Mouse (Mus musculus) lung, postnatal 14 days (tissue): ENCODE measurements around the gene Crybb1.

Experiments used
- DNase-seq: peaks from one replicate; pipeline ENCODE4 v3.0.0; 2021

Crybb1 gene

GRCm38 (mm10) chr5:112287652-112288051 is 32.0 kb downstream of the Crybb1 start:
- no peak for DNase-seq

GRCm38 (mm10) chr5:112288193-112289141 is 32.9 kb downstream of the Crybb1 start:
- DNase-seq: peak; percentile 56

DNA sequence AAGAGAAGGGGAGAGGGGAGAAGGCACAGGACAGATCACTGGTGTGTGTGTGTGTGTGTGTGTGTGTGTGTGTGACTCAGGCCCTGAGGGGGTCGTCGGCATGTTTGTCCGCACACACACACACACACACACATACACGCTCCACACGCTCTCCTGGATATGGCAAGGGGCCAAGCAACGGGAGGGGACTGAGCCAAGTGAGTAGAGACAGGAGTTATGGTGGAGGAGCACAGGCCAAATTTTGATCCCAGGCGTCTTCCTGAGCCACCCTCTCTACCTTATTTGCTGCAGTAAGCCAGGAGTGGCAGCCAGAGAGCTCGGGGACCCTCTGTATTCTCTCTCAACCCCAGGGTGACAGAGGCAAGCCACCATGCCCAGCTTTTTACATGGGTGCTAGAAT is 33.6 kb downstream of the Crybb1 start:
- peak; percentile 47 for DNase-seq

- peak; percentile 51 for DNase-seq
Measured at GRCm38 (mm10) chr5:112289819-112290535, 34.4 kb downstream of the Crybb1 start.

- no peak for DNase-seq
Measured at GRCm38 (mm10) chr5:112290536-112290880, 34.9 kb downstream of the Crybb1 start.

DNA sequence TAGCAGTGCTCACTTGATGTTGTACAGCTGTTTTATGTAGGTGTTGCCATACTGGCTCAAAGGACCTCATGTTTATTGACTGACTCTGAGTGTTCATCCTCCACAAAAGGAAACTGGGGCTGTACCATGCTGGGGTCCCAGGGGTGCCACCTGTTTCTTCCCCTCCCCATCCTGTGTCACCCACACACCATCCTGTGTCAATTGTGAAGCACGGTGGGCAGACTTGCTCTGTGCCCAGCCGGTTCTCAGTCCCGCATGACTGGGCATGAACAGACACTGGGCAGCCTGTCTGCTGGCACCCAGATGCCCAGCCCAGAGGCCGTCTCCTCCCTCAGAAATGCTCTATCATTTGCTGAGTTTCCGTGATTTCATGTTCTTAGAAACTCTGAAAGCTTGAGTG is 36.3 kb downstream of the Crybb1 start:
- no peak for DNase-seq

DNA sequence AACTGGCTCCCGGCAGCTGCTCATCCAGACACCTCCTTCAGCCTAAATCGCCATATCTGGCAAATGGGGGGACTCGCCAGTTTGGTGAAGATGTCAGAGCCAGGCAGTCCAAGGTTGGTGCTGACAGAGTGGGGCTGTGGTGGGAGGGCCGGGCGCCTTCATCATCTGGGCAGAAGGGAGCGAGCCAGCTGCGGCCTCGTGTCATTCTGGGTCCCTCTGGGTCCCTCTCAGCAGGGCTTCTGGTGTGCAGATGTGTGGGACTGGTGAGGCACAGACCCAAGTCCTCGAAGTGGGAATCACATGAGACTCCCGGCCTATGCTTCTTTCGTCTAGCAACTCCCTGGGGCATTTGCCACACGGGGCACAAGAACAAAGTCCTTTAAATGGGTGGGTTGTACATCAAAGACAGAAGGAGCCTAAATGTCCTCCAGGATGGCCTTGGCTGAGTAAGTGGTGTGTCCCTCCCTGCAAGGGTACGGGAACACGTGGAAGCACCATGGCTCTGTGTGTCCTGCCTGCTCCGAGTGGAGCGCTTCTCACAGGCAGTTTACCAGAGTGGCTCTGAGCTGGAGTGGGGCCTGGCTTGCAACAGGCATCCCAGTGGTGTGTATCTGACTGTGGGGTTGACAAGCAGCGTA is 36.8 kb downstream of the Crybb1 start:
- no peak for DNase-seq

DNA sequence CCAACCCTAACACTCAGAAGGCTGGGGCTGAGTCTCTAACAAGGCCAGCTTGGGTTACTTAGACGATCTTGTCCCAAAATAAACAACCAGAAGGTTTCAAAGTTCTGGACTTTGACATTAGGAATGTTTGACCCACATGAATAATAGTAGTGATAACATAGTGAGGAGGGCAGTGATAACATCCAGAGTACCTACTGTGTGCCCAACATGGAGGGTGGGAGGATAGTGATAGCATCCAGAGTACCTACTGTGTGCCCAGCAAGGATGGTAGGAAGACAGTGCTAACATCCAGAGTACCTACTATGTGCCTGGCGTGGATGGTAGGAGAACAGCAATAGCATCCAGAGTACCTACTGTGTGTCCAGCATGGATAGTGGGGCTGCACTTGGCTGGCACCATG is 38.2 kb downstream of the Crybb1 start:
- DNase-seq: no peak

DNA sequence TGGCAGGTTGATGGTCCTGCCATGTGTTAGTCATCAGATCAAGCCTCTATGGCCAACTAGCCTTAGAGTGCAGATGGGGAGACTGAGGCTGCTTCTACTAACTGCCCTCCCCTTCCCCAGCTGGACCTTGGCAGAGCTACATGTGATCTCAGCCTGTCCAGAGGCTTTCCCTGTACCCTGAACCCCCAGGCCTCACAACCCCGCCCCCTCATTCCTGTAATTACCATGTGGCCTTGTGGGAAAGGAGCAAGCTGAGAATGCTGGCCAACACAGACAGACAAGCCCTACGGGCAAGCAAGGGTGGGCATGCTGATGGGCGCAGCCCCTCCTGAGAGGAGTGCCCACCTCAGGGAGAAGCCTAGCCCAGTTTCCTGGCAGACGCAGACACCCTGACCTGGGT is 39.1 kb downstream of the Crybb1 start:
- DNase-seq: no peak

DNA sequence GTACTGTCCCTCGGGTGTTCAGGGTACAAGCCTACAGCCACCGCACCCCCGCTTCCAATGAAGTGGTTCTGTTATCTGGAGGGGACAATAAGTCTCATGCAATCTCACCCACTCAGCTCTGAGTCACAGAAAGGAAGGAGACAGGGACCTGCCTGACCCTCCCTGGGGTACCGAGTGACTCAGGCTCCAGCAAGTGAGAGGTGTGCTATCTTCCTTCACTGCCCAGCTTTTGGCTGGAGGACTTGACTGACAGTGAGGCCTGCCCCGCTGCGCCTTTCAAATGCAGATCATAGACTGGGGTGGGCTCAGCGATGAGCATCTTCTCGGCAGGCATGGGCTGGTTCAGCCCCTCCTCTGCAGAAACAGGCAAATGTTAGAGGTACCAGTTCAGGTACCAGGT is 39.5 kb downstream of the Crybb1 start:
- no peak for DNase-seq

GRCm38 (mm10) chr5:112295564-112295963 is 39.9 kb downstream of the Crybb1 start:
- DNase-seq: no peak

- DNase-seq: no peak
Measured at GRCm38 (mm10) chr5:112296404-112297181, 41.0 kb downstream of the Crybb1 start.

DNA sequence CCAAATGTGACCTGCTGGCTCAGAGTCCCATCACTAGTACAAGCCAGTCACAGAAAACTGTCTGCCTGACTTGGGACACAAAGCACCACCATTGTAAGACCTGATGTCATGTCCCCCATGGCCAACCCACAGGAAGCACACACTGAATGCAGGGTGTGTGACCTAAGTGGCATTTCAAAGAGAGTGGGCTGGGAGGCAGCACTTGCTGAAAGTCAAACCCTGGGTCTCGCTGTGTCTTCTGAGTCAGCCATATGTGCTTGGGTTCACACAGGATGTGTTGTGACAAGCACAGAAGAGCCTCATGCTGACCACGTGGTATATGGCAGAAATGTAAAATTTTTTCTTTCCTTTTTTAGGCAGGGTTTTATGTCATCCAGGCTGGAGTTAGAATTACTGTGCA is 41.6 kb downstream of the Crybb1 start:
- DNase-seq: no peak

DNA sequence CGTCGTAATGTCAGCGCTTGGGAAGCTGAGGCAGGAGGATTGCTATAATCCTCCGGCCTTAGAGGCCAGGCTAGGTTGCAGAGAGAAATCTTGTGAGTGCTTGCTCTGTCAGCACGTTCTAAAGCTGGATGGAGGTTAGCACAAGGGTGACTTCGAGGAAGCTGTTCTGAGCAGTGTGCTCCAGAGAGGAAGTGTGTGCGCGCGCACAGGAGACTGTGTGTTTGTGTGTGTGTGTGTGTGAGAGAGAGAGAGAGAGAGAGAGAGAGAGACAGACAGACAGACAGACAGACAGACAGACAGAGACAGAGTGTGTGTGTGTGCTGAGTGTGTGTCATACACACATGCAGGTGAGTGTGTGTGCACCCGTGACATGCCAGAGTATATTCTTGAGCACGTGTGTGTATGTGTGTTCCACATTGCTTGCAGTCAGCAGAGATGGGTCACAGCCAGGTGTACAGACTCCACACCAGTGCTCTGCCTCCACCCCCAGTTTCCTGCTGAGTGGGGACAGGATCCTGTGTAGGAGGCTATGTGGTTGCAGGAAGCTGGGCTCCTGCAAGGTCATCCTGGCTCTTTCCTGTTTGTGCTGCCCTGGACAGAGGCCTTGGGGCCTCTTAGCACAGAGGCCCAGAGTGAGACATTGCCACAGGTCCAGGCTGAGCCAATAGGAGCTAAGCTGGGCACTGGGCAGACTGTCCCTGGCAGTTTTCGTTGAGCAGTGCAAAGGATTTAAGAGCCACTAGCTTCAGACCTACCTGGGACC is 42.8 kb downstream of the Crybb1 start:
- peak; percentile 42 for DNase-seq

- DNase-seq: no peak
Measured at GRCm38 (mm10) chr5:112299399-112299798, 43.8 kb downstream of the Crybb1 start.

GRCm38 (mm10) chr5:112300112-112300511 is 44.5 kb downstream of the Crybb1 start:
- no peak for DNase-seq

- DNase-seq: no peak
Measured at GRCm38 (mm10) chr5:112300721-112301308, 45.2 kb downstream of the Crybb1 start.

- DNase-seq: no peak
Measured at GRCm38 (mm10) chr5:112301694-112302093, 46.1 kb downstream of the Crybb1 start.

- DNase-seq: no peak
Measured at GRCm38 (mm10) chr5:112302310-112302709, 46.7 kb downstream of the Crybb1 start.

DNA sequence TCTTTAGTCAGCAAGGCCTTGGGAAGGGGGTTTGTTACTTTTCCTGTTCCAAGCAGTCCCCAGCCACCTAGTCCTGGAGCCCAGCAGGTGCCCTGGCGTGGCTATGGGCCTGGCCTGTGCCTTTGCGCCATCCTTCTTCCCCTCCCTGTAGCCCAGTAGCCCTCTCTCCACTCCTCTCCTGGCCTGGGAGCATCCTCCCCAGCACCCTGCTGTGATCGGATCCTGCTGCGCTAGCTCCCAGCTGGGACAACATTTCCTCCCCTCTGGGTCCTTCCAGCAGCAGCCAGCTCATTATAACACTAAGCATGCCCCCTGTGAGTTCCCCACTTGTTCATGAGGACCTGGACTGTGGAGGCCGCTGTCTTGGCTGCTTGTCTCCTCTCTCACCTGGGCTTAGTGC is 50.2 kb downstream of the Crybb1 start:
- no peak for DNase-seq

GRCm38 (mm10) chr5:112313222-112313885 is 57.7 kb downstream of the Crybb1 start:
- no peak for DNase-seq
